Mouse (Mus musculus) MEL (cell line): ENCODE measurements around the gene Dennd6a. TPM values are rescaled to one million over a fixed set of nuclear protein-coding genes. Genes with fewer than 3 reads are reported as not detected.
A peak's percentile ranks its signal among the peaks of the same experiment; 100 is the strongest.

Source experiments
- DNase-seq: peaks from one replicate; pipeline ENCODE4 v3.0.0; 2011; ENCODE audit warnings: low read depth, low spot score
- H3K27ac ChIP-seq: 2 replicates; pipeline ENCODE4 v1.5.1; 2012; ENCODE audit warnings: low read depth, mild to moderate bottlenecking, control low read depth, low read length, moderate library complexity; ENCODE audit not compliant: control insufficient read depth
- H3K27me3 ChIP-seq, 2 experiments: fragments of 150-350 bp in 1 of 2; sonication (generic) in 1 of 2; 2 replicates each; pipeline ENCODE4 v1.6.1; 2012; ENCODE audit warnings: low read length in 2 of 2, mild to moderate bottlenecking in 2 of 2, improper control_type of control experiment in 1 of 2, moderate library complexity in 1 of 2; ENCODE audit not compliant: insufficient read depth in 2 of 2, control insufficient read depth in 1 of 2
- H3K36me3 ChIP-seq, 2 experiments: 2 replicates each; pipeline ENCODE4 v1.6.1; 2012 to 2014; ENCODE audit warnings: low read length in 2 of 2, improper control_type of control experiment in 1 of 2, inconsistent platforms in 1 of 2, mild to moderate bottlenecking in 1 of 2; ENCODE audit not compliant: insufficient read depth in 2 of 2, control insufficient read depth in 1 of 2
- H3K4me1 ChIP-seq, 2 experiments: fragments of 150-350 bp in 1 of 2; sonication (generic) in 1 of 2; 2 replicates each; pipeline ENCODE4 v1.6.1; 2012; ENCODE audit warnings: low read length in 2 of 2, improper control_type of control experiment in 1 of 2, mild to moderate bottlenecking in 1 of 2; ENCODE audit not compliant: insufficient read depth in 2 of 2, control insufficient read depth in 1 of 2
- H3K4me3 ChIP-seq, 2 experiments: fragments of 150-350 bp in 1 of 2; sonication (generic) in 1 of 2; 2 replicates each; pipeline ENCODE4 v1.5.1; 2012; ENCODE audit warnings: low read depth in 2 of 2, low read length in 2 of 2, mild to moderate bottlenecking in 2 of 2, moderate library complexity in 2 of 2, control low read depth in 1 of 2, improper control_type of control experiment in 1 of 2; ENCODE audit not compliant: control insufficient read depth in 1 of 2, insufficient read depth in 1 of 2
- H3K79me2 ChIP-seq: 2 replicates; pipeline ENCODE4 v1.6.1; 2012; ENCODE audit warnings: mild to moderate bottlenecking, low read length, moderate library complexity; ENCODE audit not compliant: control insufficient read depth, poor library complexity, insufficient read depth
- H3K9ac ChIP-seq: 2 replicates; pipeline ENCODE4 v1.6.1; 2012; ENCODE audit warnings: low read depth, mild to moderate bottlenecking, control low read depth, low read length, moderate library complexity; ENCODE audit not compliant: control insufficient read depth, poor library complexity, severe bottlenecking
- H3K9me3 ChIP-seq: fragments of 150-350 bp; sonication (generic); replicated peaks from 2 replicates; pipeline ENCODE4 v1.6.1; 2012; ENCODE audit warnings: mild to moderate bottlenecking, low read length, improper control_type of control experiment, moderate library complexity; ENCODE audit not compliant: insufficient read depth
- CHD1 ChIP-seq: IDR thresholded peaks from 2 replicates; pipeline ENCODE4 v1.6.1; 2012; ENCODE audit warnings: low read depth, mild to moderate bottlenecking, inconsistent platforms, low read length, improper control_type of control experiment
- CTCF ChIP-seq, 3 experiments: IDR thresholded peaks in 2 of 3; conservative IDR thresholded peaks in 1 of 3; 2 replicates each; pipeline ENCODE4 v1.5.1; 2011 to 2012; ENCODE audit warnings: low read length in 3 of 3, low read depth in 2 of 3, mild to moderate bottlenecking in 2 of 3, improper control_type of control experiment in 1 of 3, inconsistent platforms in 1 of 3, mixed read lengths in 1 of 3, moderate library complexity in 1 of 3; ENCODE audit not compliant: control insufficient read depth in 1 of 3, insufficient read depth in 1 of 3, poor library complexity in 1 of 3, severe bottlenecking in 1 of 3
- E2F4 ChIP-seq: IDR thresholded peaks from 2 replicates; pipeline ENCODE4 v1.6.1; 2011; ENCODE audit warnings: low read depth, low read length, improper control_type of control experiment, borderline replicate concordance
- ELF1 ChIP-seq: IDR thresholded peaks from 2 replicates; pipeline ENCODE4 v1.6.1; 2014; ENCODE audit warnings: low read depth, mild to moderate bottlenecking, inconsistent platforms, low read length, improper control_type of control experiment, moderate library complexity
- EP300 ChIP-seq, 2 experiments: IDR thresholded peaks; 2 replicates each; pipeline ENCODE4 v1.6.1; 2011; ENCODE audit warnings: improper control_type of control experiment in 2 of 2, low read length in 2 of 2, low read depth in 1 of 2, mild to moderate bottlenecking in 1 of 2
- ETS1 ChIP-seq: IDR thresholded peaks from 2 replicates; pipeline ENCODE4 v1.6.1; 2012; ENCODE audit warnings: low read depth, mild to moderate bottlenecking, inconsistent platforms, low read length, improper control_type of control experiment, moderate library complexity
- GABPA ChIP-seq: IDR thresholded peaks from 2 replicates; pipeline ENCODE4 v1.6.1; 2012; ENCODE audit warnings: low read depth, mild to moderate bottlenecking, inconsistent platforms, low read length, improper control_type of control experiment, moderate library complexity
- GATA1 ChIP-seq: IDR thresholded peaks from 2 replicates; pipeline ENCODE4 v1.6.1; 2011; ENCODE audit warnings: low read depth, low read length, improper control_type of control experiment
- HCFC1 ChIP-seq: IDR thresholded peaks from 2 replicates; pipeline ENCODE4 v1.6.1; 2012; ENCODE audit warnings: low read depth, mild to moderate bottlenecking, inconsistent platforms, low read length, improper control_type of control experiment, moderate library complexity
- JUND ChIP-seq: IDR thresholded peaks from 2 replicates; pipeline ENCODE4 v1.6.1; 2011; ENCODE audit warnings: low read depth, mild to moderate bottlenecking, improper control_type of control experiment, low read length
- KAT2A ChIP-seq: conservative IDR thresholded peaks from 2 replicates; pipeline ENCODE4 v1.6.1; 2012; ENCODE audit warnings: low read depth, low read length, improper control_type of control experiment, inconsistent platforms
- MAFK ChIP-seq: IDR thresholded peaks from 2 replicates; pipeline ENCODE4 v1.6.1; 2011; ENCODE audit warnings: low read depth, mild to moderate bottlenecking, low read length, improper control_type of control experiment, borderline replicate concordance
- MAX ChIP-seq: IDR thresholded peaks from 2 replicates; pipeline ENCODE4 v1.6.1; 2011; ENCODE audit warnings: low read length, improper control_type of control experiment
- MAZ ChIP-seq: IDR thresholded peaks from 2 replicates; pipeline ENCODE4 v1.6.1; 2012; ENCODE audit warnings: low read depth, mild to moderate bottlenecking, inconsistent platforms, low read length, improper control_type of control experiment
- MEF2A ChIP-seq: IDR thresholded peaks from 2 replicates; pipeline ENCODE4 v1.6.1; 2014; ENCODE audit warnings: low read depth, mild to moderate bottlenecking, inconsistent platforms, low read length, improper control_type of control experiment; ENCODE audit not compliant: poor library complexity, insufficient replicate concordance, severe bottlenecking; ENCODE audit errors: extremely low read depth
- MXI1 ChIP-seq: IDR thresholded peaks from 2 replicates; pipeline ENCODE4 v1.6.1; 2011; ENCODE audit warnings: mild to moderate bottlenecking, low read depth, low read length, improper control_type of control experiment
- MYB ChIP-seq: IDR thresholded peaks from 2 replicates; pipeline ENCODE4 v1.6.1; 2011; ENCODE audit warnings: mild to moderate bottlenecking, low read depth, low read length, improper control_type of control experiment
- NRF1 ChIP-seq: IDR thresholded peaks from 2 replicates; pipeline ENCODE4 v1.6.1; 2014; ENCODE audit warnings: low read depth, mild to moderate bottlenecking, inconsistent platforms, low read length, improper control_type of control experiment, moderate library complexity; ENCODE audit not compliant: poor library complexity, insufficient read depth, severe bottlenecking
- POLR2A ChIP-seq, 2 experiments: IDR thresholded peaks; 2 replicates each; pipeline ENCODE4 v1.6.1; 2011 to 2012; ENCODE audit warnings: low read length in 2 of 2, mild to moderate bottlenecking in 2 of 2, control low read depth in 1 of 2, improper control_type of control experiment in 1 of 2, low read depth in 1 of 2, moderate library complexity in 1 of 2; ENCODE audit not compliant: control insufficient read depth in 1 of 2, insufficient read depth in 1 of 2, poor library complexity in 1 of 2
- POLR2AphosphoS2 ChIP-seq: IDR thresholded peaks from 2 replicates; pipeline ENCODE4 v1.6.1; 2011; ENCODE audit warnings: low read length, improper control_type of control experiment
- POLR2AphosphoS5 ChIP-seq: IDR thresholded peaks from 2 replicates; pipeline ENCODE4 v1.6.1; 2012; ENCODE audit warnings: low read depth, borderline replicate concordance, mild to moderate bottlenecking, inconsistent platforms, low read length, moderate library complexity, mixed read lengths
- RAD21 ChIP-seq: IDR thresholded peaks from 2 replicates; pipeline ENCODE4 v1.6.1; 2011; ENCODE audit warnings: mild to moderate bottlenecking, low read depth, low read length, improper control_type of control experiment
- RCOR1 ChIP-seq: IDR thresholded peaks from 2 replicates; pipeline ENCODE4 v1.6.1; 2012; ENCODE audit warnings: low read depth, mild to moderate bottlenecking, inconsistent platforms, low read length, improper control_type of control experiment
- SIN3A ChIP-seq: IDR thresholded peaks from 2 replicates; pipeline ENCODE4 v1.6.1; 2012; ENCODE audit warnings: low read length, improper control_type of control experiment, inconsistent platforms
- SMC3 ChIP-seq: IDR thresholded peaks from 2 replicates; pipeline ENCODE4 v1.6.1; 2011; ENCODE audit warnings: low read depth, low read length, improper control_type of control experiment
- TAL1 ChIP-seq: IDR thresholded peaks from 2 replicates; pipeline ENCODE4 v1.6.1; 2012; ENCODE audit warnings: mild to moderate bottlenecking, inconsistent platforms, low read length, moderate library complexity, mixed read lengths
- TBP ChIP-seq: IDR thresholded peaks from 2 replicates; pipeline ENCODE4 v1.8.0; 2011; ENCODE audit warnings: low read depth, low read length, improper control_type of control experiment
- TCF12 ChIP-seq: IDR thresholded peaks from 2 replicates; pipeline ENCODE4 v1.6.1; 2014; ENCODE audit warnings: low read depth, mild to moderate bottlenecking, inconsistent platforms, low read length, improper control_type of control experiment, moderate library complexity
- UBTF ChIP-seq: IDR thresholded peaks from 2 replicates; pipeline ENCODE4 v1.6.1; 2012; ENCODE audit warnings: low read depth, mild to moderate bottlenecking, inconsistent platforms, low read length, improper control_type of control experiment, moderate library complexity, borderline replicate concordance; ENCODE audit not compliant: insufficient read depth
- USF1 ChIP-seq: IDR thresholded peaks from 2 replicates; pipeline ENCODE4 v1.6.1; 2014; ENCODE audit warnings: low read depth, mild to moderate bottlenecking, inconsistent platforms, low read length, improper control_type of control experiment, moderate library complexity
- USF2 ChIP-seq, 2 experiments: IDR thresholded peaks; 2 replicates each; pipeline ENCODE4 v1.6.1; 2011 to 2012; ENCODE audit warnings: improper control_type of control experiment in 2 of 2, low read length in 2 of 2, borderline replicate concordance in 1 of 2, inconsistent platforms in 1 of 2, low read depth in 1 of 2, mild to moderate bottlenecking in 1 of 2; ENCODE audit not compliant: insufficient read depth in 1 of 2
- ZC3H11A ChIP-seq: IDR thresholded peaks from 2 replicates; pipeline ENCODE4 v1.6.1; 2012; ENCODE audit warnings: low read depth, mild to moderate bottlenecking, inconsistent platforms, low read length, improper control_type of control experiment
- ZKSCAN1 ChIP-seq: IDR thresholded peaks from 2 replicates; pipeline ENCODE4 v1.6.1; 2012; ENCODE audit warnings: low read depth, mild to moderate bottlenecking, inconsistent platforms, low read length, improper control_type of control experiment, moderate library complexity
- ZMIZ1 ChIP-seq: IDR thresholded peaks from 2 replicates; pipeline ENCODE4 v1.6.1; 2012; ENCODE audit warnings: low read depth, mild to moderate bottlenecking, inconsistent platforms, low read length, improper control_type of control experiment, moderate library complexity
- ZNF384 ChIP-seq: IDR thresholded peaks from 2 replicates; pipeline ENCODE4 v1.6.1; 2012; ENCODE audit warnings: low read depth, mild to moderate bottlenecking, inconsistent platforms, low read length, improper control_type of control experiment
- polyA plus RNA-seq, 2 experiments: library from polyadenylated mRNA; stranded (reverse) in 1 of 2; unstranded in 1 of 2; fragments of >175 nt in 1 of 2; fragments of >200 nt in 1 of 2; gene quantifications; 2 replicates each; pipeline versions ENCODE4 v1.2.1 to v1.2.4; 2012; ENCODE audit warnings: low replicate concordance in 2 of 2, low read depth in 1 of 2; ENCODE audit not compliant: insufficient read length in 2 of 2, insufficient read depth in 1 of 2, missing spikeins in 1 of 2
- total RNA-seq: library from RNA; depleted of rRNA; stranded (reverse); fragments of 300-350 nt; gene quantifications from 2 replicates; pipeline ENCODE4 v1.2.3, GENCODE M21; 2012

Dennd6a gene
- total and polyA plus RNA-seq, 3 experiments = 13.1 to 40.0 (median 13.6) TPM

DNA sequence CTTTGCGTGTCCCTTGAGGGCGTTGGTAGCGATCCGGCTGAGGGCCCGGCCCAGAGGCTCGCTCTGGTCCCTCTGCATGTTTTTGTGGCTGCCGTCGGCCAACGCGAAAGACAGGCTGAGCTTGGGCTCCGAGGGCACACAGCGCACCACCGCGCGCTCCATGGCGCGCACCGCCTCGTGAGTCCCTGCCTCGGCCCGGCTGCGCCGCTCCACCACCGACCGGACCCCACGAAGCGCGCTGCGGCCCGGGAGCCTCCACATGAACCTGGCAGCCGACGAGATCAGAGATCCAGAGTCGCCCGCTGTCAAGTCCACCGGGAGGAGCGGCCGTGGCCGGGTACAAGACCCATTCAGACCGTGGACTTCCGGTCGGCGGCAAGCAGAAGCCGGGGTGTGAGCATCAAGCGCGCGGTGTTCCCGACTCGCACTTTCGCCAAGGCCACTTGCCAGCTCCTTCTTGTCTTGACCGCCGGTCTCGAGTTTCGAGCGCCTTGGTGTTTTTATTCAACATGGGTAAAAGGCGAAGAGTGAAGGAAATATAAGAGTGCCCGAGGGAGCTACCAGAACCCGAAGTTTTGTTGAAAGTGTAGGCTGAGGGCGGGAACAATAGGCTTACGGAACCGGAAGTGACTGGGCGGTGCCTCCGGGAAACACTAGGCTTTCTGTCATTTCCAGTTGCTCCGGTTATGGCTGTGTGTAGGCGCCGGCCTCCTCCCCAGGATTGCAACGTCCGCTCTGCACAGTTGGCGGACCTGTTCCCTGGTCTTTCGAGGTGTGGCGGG lies 95.8 kb downstream of the Dennd6a start, which contains the start of gene Pde12:
Gene Pde12 (minus strand): TSS at position 592 of the 782 bp plus-strand sequence.
- no peaks in the 10 kb centered on the region for H3K9me3 ChIP-seq
- peak within 1 kb of the TSS; percentile 90 for H3K9ac ChIP-seq
- H3K4me1 ChIP-seq = peaks cover 9 to 15% of the 10 kb centered on the region in 2 experiments
- H3K27me3 ChIP-seq = no peaks in the 10 kb centered on the region
- peaks cover 4 to 31% of the 10 kb centered on the region in 2 experiments for H3K36me3 ChIP-seq
- peak; percentile 97 for DNase-seq
- H3K4me3 ChIP-seq = peak within 1 kb of the TSS; percentile 50 to 88
- H3K79me2 ChIP-seq = peaks cover 40% of the 10 kb centered on the region
- H3K27ac ChIP-seq = peak within 1 kb of the TSS; percentile 95
- TF ChIP-seq TBP (peak; percentile 87), RCOR1 (no peak), ZMIZ1 (peak; percentile 59; the same call in 1 of the 2 replicates), CTCF (IDR thresholded peaks at IDR 0.05 in 2 of 3, conservative IDR thresholded peaks at IDR 0.05 in 1 of 3; ENCODE audit: control insufficient read depth in 1 of 3, insufficient read depth in 1 of 3, low read depth in 2 of 3, low read length in 3 of 3, poor library complexity in 1 of 3, severe bottlenecking in 1 of 3) (no peak), SMC3 (no peak), MAX (no peak; the same call in none of the 2 replicates), TCF12 (peak; percentile 43), GATA1 (no peak), TAL1 (no peak), ZNF384 (no peak), USF2 (IDR thresholded peaks at IDR 0.05; ENCODE audit: borderline replicate concordance in 1 of 2, insufficient read depth in 1 of 2, low read depth in 1 of 2, low read length in 2 of 2) (no peak), MEF2A (no peak), MXI1 (peak; percentile 63), ZC3H11A (peak; percentile 99), USF1 (no peak), GABPA (no peak), POLR2A (IDR thresholded peaks at IDR 0.05; ENCODE audit: control insufficient read depth in 1 of 2, insufficient read depth in 1 of 2, low read depth in 1 of 2, low read length in 2 of 2, poor library complexity in 1 of 2) (peak; percentile 57 to 86), HCFC1 (peak; percentile 89), MAZ (no peak), JUND (no peak), MAFK (no peak), POLR2AphosphoS5 (no peak), E2F4 (0 out of 2 replicates have a peak, but pooled peaks have one; percentile 78), POLR2AphosphoS2 (peak; percentile 50; the same call in 1 of the 2 replicates), ZKSCAN1 (no peak), KAT2A (no peak; the same call in none of the 2 replicates), RAD21 (no peak), ELF1 (peak; percentile 64; the same call in 1 of the 2 replicates), SIN3A (peak; percentile 83), NRF1 (0 out of 2 replicates have a peak, but pooled peaks have one; percentile 8), CHD1 (0 out of 2 replicates have a peak, but pooled peaks have one; percentile 45), UBTF (no peak), ETS1 (no peak), MYB (no peak), EP300 (IDR thresholded peaks at IDR 0.05; ENCODE audit: low read depth in 1 of 2, low read length in 2 of 2) (no peak)
